Mouse (Mus musculus) ES-Bruce4 (cell line): ENCODE data around the gene Lag3.

Source experiments
- CTCF ChIP-seq: IDR thresholded peaks from one replicate; pipeline ENCODE4 v1.8.1; 2011; ENCODE audit warnings: low read depth, low read length
- EP300 ChIP-seq: IDR thresholded peaks from 2 replicates; pipeline ENCODE4 v1.6.1; 2011; ENCODE audit warnings: low read depth, low read length; ENCODE audit not compliant: insufficient read depth
- POLR2A ChIP-seq: IDR thresholded peaks from one replicate; pipeline ENCODE4 v1.8.1; 2011; ENCODE audit warnings: low read length; ENCODE audit not compliant: insufficient read depth

DNA sequence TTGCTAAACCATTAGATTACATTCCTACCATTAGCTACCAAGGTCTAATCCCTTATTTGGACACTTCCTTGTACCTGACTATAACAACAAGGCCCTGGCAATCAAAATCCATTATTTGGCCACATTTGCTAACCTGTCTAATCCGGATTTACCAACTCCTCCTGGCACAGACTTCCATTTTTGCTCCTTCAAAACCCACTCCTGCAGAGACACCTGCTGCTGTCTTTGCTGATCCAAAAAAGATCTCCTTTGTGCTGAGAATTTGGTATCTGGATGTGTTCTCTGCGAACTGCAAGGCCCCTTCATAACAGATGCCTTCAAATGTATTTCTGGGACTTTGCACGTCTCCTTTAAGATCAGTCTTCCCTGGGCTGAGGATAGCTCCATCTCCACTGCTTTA is 32.0 kb upstream of the Lag3 start:
- TF ChIP-seq CTCF (no peak), POLR2A (no peak), EP300 (no peak)
